Mouse (Mus musculus): ENCODE measurements at regions not wholly inside any gene's neighbourhood (a gene's known extent, or its start where the extent isn't known, plus 50 kb on each side); places are given as distances from the start of the nearest gene placed in this dataset.
"Not testable (repeated sequence)": the region's sequence is repeated elsewhere in the genome, so short reads cannot be mapped to it uniquely, and the experiment has no call there.

DNA sequence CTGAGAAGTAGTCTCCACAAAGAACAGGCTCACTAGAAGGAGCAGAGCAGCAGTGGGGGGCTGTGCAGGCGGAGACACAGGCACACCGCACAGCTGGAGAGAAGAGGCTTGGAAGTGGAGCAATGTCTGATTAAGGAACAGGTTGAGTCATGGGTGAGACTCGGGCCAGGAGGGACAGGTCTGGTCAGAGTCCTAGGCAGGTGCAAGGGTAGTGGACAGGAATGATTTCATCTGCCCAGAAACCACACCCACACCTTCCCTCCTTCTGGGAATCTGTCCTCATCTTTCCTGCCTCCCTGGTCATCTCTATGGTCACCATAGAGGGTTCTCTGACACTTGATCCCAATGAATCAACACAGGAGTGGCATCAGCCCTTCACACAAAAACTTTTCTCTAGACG, 983.8 kb downstream of the 4930447A16Rik start:
- no peak for DNase-seq (ENCODE audit: low spot score)

DNA sequence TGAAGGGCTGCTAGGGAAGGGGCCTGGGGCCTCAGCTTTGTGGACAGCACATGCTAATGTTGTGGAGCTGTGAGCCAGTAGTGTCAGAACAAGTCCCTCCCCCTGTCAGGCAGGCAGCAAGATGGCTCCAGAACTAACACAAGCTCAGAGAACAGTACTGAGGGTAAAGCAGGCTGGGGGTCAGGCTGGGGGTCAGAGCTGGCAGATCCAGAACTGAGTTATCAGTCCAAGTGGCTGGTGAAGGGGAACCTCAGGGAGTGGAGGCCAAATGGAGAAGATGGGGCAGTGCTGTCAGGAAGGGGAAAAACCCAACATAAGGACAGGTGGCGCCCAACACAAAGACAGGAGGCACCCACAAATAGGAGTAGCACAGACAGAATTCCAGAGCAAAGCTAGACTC, 985.1 kb downstream of the 4930447A16Rik start:
- DNase-seq (ENCODE audit: low spot score), result no peak

DNA sequence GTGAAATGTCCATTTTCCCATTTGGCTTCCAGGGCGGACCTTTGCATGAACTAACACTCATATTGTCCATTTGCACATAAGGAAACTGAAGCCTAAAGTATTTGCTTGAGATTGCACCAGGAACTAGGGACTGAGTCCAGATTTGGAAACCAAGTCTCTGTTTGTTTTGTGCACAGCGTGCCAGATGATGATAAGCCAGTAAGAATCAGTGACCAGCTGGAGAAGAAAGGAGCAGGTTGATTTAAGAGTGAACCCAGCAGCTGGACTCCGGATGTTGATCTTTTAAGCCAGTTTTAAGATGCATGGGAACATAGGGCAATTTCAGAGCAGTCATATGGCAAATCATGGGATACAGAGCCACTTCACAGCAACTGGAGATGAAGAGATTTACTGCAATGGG, 987.1 kb downstream of the 4930447A16Rik start:
- DNase-seq (ENCODE audit: low spot score), result no peak

DNA sequence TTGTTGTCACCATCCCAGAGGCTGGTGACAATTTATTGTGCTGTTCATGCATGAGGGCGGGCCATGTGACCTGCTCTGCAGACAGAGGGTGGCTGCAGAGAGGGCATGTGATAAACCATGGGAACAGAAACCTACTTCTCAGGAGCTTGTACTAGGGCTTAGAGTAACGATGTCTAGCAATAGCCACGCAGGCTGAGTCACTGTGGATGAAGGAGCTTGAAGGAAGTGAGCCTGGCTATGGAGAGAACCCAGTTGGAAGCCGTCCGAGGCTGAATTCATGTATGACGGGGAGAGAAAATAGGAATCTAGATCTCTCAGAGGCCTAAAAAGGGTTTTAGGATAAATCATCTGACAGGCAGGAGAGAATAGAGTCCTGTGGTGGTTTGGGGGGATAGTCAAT, 988.0 kb downstream of the 4930447A16Rik start:
- no peak for DNase-seq (ENCODE audit: low spot score)

DNA sequence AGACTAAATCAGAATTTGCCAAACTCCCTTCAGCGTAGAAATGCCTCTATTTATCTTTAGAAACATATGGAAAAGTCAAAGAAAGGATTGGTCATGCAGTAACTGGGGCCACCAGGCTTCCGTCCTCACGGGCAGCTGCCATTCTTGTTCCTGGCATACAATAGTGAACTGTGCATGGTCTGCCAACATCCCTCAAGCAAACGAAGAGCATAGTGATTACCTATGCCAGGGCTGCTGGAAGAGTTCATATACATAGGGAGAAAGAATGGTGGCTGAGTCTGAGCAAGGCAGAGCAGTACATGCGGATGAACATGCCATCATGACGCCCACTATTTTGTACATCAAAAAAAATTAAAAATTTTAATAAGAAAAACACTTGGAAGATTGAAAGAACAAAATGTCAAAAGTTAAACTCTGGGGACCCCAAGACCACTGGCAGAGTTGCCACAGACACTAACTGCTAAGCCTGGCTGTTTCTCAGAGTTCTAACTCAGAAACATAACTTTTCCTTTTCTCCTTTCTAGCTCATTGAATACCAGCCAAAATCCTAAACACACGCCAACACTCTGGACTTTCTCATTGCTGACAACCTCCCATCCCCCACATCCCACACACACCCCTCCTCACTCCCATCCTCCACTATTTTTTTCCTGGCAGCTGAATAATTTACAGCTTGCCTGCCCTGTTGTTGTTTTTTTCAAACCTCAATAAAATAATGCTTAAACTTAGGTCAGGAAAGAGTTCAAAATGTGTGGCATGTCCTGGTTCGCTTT, 989.1 kb downstream of the 4930447A16Rik start:
- no peak for DNase-seq (ENCODE audit: low spot score)

DNA sequence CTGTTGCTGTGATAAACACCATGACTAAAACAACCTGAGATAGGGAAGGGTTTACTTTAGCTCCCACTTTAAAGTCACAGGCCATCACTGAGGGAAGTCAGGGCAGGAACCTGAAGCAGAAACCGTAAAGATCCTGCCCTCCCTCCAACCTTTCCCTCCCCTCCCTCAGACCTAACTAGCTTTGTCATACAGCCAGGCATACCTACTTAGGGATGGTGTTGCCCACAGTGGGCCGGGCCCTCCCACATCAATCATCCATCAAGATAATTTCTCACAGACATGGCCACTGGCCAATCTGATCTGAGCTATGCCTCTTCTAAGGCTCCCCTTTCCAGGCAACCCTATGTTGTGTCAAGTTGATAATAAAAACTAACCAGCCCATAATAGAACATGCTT, 989.7 kb downstream of the 4930447A16Rik start:
- DNase-seq (ENCODE audit: low spot score), result no peak

DNA sequence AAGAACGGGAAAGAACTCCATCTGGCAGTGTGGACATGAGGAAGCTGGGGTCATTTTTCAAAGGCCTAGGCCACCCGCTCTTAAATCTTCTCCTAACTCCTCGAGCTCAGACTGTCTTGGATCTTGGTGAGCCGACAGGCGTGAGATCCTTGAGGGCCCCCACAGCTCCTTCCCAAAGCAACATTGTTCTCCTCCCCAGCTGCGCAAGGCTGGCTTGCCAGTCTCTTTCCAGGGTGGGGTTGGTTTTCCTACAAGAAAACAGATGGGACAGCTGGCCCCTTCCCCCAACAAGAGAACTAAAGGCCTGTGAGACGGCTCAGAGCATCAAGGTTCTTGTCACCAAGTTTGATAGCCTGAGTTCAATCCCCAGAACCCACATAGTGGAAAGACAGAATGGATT, 994.3 kb downstream of the 4930447A16Rik start:
- DNase-seq (ENCODE audit: low spot score), result no peak

DNA sequence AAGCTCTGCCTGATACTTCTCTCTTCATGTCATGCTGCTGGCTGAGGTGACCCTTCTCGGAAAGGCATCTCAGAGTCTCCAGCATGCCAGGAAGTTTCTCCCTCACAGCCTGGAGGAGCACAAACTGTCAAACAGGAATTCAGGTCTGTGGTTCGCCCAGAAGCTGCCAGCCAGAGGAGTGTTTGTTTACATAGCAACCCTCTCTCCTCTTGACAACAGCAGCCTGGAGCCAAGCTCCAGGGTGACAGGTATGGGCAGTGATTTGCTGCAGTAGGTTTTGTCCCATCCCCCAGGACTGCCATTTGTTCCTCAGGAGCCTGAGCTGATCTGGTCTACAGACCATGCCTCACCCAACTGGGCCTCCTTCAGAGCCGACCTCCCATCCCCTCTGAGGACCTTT, 995.4 kb downstream of the 4930447A16Rik start:
- no peak for DNase-seq (ENCODE audit: low spot score)

DNA sequence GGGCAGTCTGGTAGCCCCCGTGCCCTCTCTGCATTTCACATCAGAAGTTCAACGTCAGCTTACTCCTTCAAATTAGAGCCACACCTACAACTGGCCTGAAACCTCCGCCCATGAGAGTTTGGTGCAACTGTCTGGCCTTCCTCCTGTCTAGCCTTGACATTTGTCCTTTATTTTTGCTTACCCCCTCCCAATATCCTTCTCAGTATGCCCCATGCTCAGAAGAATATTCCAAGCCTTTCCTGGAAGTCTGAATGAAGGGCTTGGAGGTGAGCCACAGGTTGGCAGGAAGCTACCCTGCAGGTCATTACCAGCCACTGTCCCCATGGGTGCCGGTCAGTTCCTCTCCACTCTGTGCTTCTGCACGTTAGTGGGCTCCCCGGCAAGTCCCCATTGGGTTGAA, 997.4 kb downstream of the 4930447A16Rik start:
- DNase-seq (ENCODE audit: low spot score), result no peak

DNA sequence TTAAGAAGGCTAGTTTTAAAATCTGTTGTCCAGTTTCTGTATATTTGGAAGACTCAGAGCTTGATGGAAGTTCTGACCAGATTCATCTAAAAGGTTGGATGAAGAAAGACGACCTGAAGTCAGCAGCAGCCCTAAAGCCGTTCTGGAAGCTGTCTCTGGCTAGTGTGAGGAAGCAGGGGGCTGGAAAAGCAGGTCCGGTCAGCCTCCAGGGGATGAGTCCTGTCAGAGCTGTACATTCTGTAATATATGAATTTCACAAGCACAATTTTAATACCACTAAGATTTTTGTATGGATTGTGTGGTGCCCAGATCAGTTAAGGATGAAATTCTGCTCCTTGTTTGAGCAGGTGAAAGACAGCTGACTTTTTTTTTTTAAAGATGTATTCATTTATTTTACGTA, 1000.2 kb downstream of the 4930447A16Rik start:
- no peak for DNase-seq (ENCODE audit: low spot score)

DNA sequence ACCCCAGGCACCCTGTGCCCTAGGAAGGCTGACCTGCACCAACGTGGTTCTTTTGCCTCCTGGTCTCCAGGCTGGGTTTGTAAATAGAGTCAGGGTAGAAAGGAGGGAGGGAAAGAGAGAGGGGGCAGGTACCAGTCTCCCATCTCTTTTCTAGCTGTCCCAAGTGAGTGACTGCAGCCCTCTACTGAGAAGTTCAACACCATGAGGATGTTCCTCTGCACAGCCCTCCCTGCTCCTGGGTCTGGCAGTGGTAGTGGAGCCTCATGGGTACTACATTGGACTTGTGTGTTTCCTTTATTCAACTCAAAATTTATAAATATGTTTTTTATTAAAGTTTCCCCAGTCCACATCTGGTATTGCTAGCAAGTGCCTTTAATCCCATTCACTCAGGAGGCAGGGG, 1002.6 kb downstream of the 4930447A16Rik start:
- DNase-seq (ENCODE audit: low spot score), result no peak

DNA sequence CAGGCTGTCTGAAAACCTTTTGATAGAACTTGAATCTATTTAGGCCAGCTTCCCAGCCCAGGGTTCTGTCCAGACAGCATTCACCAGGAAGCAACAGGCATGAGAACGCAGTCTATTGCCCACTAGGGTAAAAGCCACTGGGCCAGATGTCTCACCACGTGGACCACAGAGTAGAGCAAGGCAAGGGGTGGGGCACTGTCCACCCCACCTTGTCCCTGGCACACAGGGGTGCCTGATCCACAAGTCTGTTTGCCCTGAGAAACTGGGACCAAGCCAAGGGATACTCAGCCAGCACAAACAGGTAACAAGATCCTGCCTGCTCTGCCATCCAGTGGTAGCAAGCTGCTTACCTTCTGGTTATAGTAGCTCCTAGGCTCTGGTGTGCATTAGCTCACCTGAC, 1006.3 kb downstream of the 4930447A16Rik start:
- no peak for DNase-seq (ENCODE audit: low spot score)

DNA sequence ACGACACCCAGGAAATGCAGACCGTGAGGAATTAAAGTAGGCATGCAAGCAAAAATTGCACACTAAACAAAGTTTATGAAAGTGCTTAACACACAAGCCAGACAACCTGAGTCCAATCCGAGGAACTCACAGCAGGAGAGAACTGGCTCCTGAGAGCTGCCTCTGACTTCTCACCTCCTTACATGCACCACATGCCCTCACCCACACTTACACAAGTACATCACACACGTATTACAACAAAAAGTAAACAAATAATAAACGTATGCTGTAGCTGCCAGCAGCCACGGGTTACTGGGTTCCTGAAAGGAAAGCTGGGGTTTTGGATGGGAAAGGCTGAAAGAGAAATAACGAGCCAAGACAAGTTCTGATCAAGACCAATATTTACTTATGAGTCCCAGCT, 1008.0 kb downstream of the 4930447A16Rik start:
- no peak for DNase-seq (ENCODE audit: low spot score)

DNA sequence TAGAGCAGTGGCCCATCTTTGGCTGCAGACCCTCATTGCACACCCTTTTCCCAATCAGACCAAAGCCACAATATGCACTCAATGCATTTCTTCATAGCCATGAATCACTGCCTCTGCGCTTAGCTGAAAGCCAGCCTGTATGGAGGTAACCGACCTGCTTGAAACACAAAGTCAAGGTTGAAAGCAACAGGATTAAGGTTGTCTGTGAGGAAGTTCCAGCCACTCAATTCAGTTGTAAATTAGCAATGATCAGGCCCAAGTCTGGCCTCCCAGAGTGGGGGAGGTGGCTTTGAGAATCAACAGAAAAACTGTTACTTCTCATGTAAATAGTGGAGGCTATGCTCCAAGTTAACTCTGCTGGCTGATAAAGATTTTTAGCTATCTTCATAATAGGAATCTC, 1008.9 kb downstream of the 4930447A16Rik start:
- DNase-seq (ENCODE audit: low spot score), result not testable (repeated sequence)

All from retina, embryonic 14.5 days (tissue).